Mouse (Mus musculus) kidney, adult 8-10 months (tissue): Measurements from ENCODE around the gene E330009J07Rik.

Source experiments
- DNase-seq, 2 experiments: peaks; one replicate each; pipeline ENCODE4 v3.0.0; 2022

The E330009J07Rik gene

DNA sequence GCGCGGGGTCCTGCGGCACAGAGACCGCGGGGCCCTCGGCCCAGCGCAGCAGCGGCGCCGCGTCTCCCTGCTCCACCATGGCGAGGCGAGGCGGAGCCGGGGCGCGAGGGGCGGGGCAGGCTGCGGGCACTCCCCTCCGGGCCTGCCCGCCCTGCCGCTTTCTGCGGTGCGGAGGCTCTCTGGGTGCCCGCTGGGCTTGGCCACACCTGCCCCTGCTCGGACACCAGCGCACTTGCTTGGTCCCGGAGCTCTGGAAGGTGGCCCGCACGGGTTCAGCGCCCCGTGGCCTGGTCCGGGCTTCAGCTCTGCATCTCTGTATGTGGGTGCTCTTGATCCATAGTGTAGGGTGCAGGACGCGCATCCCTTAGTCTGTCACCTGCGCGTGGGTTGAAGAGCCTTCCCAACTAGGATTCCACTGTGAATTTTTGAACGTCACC is at the start of gene E330009J07Rik:
E330009J07Rik (minus strand) TSS at position 89 of the 437 bp plus-strand sequence.
- peak; percentile 73 to 81 for DNase-seq

DNA sequence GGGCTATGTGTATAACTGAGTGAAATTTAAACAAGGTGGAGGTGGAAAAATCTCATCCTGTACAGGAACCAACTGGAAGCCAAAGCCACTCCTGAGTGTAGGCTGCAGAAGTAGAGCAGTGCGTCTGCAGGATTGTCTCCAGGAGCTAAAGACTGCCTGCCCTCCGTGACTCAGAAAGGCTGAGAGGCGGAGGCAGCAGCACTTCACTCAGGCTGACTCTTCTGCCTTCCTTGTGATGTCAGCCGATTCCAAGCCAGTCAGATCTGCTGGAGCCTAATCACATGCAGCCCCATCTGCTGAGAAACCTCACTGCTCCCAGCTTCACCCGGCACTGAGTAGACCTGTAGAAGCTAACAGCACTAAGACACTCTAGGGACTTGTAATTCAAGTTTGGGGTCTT is 46.4 kb upstream of the E330009J07Rik start:
- no peak for DNase-seq

DNA sequence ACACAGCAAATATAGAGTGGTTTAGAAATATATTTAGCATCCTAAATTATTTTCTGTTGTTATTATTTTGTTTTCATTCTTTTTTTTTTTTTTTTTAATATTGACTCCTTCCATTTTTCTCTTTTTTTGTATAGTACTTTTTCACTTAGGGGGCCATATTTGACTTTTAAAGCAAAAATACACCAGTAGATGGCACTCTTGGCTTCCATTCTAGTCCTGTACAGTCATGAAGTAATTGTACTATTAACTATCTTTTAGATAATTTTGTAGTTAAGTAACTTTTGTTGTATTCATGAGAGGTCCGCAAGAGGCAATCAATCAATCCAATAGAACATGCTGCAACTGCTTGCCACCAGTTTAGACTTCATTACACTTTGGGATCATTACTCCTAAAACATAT is 43.8 kb upstream of the E330009J07Rik start:
- no peak for DNase-seq

DNA sequence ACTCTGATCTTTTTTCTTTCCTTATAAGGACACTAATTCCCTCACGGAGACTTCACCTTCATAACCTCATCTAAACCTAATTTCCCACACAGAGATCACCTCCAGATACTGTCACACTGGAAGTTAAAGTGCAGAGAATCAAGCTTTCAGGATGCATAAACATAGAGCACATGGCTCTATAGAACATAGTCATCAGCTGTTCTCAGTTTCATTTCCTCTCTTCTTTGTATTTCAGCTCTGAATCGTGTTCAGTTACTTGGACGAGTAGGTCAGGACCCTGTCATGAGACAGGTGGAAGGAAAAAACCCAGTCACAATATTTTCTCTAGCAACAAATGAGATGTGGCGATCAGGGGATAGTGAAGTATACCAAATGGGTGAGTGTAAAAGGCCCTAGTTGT is 40.2 kb upstream of the E330009J07Rik start:
- no peak for DNase-seq

DNA sequence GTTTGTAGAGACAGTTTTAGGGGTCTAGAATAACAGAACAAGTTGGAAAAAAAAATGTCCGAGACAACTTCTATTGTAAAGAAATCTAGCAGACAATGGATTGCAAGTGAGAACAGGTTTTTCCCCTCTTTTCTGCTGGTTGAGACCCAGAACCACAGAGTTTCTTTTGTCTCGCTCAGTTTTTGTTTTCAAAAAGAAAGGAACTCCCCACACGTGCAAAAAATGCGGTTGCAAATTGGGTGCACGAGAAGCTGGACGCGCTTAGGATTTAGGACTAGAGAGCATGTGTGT is 35.7 kb upstream of the E330009J07Rik start:
- no peak for DNase-seq

- peak; percentile 91 to 93 for DNase-seq
These were observed 35.2 kb upstream of the E330009J07Rik start, which contains the start of gene Ssbp1 for GRCm38 (mm10) chr6:40470916-40471719. Gene Ssbp1, plus strand, starts transcription at chr6:40471352.

GRCm38 (mm10) chr6:40465710-40466109 is 29.8 kb upstream of the E330009J07Rik start:
- DNase-seq, result peak in 1 of 2 experiments; percentile 4

DNA sequence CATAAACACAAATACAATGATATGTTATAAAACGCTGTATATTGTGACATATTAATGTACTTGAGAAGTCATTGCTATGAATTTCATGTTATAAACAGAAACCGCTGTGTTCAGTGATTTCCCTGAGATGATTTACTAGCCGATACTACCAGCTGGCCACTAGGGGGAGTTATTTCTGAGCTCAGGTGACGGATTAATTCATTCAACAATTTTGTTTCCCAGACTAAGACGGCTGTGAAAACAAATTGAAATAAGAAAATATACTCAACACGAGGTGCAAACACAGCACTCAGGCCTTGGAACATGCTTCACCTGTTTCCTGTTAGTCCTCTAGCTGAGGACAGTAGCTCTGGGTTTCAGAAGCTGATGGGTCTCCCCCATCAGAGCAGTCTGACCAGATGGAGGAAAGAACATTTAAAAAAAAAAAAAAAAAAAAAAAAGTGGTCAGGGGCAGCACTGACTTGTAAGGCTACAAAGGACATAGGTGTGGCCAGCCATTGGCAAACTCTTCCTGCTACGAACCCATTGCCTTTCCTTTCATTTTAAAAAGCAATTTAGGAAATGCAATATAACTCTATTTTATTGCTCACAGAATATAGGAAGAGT is 18.6 kb upstream of the E330009J07Rik start:
- DNase-seq, result no peak

DNA sequence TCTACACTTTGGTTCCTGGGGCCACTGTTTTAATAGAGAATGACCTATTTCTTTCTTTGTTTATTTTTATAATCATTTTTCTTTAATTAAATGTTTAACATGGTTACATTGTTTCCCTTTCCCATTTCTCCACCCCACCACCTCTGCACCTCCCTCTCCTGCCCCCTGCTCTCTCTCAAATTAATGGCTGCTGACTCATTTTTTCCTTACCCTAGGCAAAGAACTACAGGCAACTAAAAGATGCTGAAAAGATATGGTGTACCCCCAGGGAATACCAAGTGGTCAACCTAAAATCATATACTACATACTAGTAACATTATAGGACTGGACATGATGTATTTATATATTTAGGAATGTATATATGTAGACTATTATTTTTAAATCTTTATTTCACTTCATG is 12.7 kb upstream of the E330009J07Rik start:
- no peak for DNase-seq

DNA sequence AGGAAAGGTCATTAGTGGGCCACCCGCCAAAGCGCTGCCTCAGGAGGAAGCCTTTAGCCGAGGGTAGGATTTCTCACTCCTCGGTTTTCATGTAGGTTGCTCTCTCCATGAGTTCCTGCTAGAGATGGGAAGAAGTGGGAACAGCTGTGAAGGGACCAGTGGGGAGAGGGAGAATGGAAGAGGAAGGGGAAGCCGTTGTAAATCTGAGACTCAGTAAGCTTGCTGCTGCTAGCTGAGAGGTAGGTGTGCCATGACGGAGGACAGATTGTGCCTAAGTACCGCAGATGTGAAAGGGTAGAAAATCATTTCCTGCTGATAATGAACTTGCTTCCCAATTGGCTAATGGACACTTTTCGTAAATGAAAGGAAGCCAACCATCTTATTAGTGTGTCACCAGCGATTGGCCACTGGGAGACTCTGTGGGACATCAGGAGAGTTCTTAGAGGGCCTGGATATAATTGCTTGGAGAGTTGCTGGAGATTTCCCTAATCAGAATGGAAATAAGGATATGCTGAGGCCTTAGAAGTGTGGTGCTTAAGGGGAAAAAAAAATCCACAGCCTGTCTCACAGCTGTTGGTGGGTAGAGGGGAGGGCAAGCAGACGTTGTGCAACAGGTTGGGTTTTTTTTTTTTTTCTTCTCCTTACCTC is 7.5 kb upstream of the E330009J07Rik start:
- no peak for DNase-seq

- no peak for DNase-seq
These were observed 5.8 kb upstream of the E330009J07Rik start for GRCm38 (mm10) chr6:40441755-40442154.

- no peak for DNase-seq
These were observed 5.3 kb upstream of the E330009J07Rik start for GRCm38 (mm10) chr6:40441276-40441675.

DNA sequence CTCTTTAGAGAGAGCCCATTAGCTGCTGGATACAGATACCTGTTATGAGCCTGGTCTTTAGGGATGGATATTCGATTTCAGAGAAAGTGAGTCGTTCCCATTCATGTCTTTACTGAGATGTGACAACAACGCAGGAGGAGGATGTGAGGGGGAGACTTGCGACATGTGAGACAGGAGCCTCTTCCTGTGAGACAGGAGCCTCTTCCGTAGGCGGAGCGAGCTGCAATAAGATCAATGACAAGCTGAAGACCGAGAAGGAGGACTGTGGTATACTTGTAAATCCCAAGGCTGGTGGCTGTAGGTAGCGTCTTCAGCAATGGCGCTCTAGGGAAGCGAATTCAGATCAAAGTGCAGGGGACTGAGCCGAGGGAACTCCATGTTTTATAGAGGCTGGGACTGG is 3.8 kb upstream of the E330009J07Rik start:
- DNase-seq, result no peak

DNA sequence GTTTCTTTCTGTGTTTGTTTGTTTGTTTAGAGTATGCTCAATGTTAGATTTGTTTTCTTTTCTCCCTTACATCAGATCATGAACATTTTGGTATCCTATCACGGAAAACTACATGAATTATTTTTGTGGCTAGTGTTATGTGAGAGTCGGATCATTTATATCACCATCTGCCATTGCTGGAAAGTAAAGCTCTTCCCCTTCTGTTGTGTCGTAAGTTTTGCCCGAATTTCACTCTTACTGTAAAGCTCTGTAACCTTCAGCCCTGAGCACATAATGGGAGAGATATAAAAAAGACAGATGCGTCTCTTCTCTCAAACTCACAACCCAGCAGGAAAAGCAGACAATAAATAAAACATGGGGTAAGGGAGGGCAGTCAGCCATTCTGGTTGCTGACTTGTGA is 3.0 kb upstream of the E330009J07Rik start, which contains the start of gene Wee2:
Wee2 (plus strand) TSS at position 153 of the 400 bp plus-strand sequence.
- DNase-seq, result no peak

GRCm38 (mm10) chr6:40435151-40436046 is 536 bp downstream of the E330009J07Rik start:
- DNase-seq, result peak; percentile 3 to 7

DNA sequence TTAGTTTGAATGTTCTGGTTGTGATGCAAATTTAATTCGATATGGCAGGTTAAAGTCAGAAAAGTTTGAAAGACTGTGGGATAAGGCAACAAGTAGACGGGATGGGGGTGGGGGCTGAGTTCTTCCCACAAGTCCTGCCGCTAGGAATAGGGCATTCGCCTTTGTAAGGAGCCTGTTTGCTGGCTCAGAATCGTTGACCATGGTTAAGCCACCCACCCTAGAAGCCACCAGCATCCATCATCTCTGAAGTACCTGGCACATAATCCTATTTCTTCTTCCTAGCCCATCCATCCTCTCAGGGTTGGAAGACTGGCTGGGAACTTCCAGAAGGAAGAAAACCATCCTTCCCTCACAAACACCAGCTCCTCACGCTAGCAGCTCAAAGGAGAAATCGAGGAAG is 1.2 kb downstream of the E330009J07Rik start:
- DNase-seq, result no peak

DNA sequence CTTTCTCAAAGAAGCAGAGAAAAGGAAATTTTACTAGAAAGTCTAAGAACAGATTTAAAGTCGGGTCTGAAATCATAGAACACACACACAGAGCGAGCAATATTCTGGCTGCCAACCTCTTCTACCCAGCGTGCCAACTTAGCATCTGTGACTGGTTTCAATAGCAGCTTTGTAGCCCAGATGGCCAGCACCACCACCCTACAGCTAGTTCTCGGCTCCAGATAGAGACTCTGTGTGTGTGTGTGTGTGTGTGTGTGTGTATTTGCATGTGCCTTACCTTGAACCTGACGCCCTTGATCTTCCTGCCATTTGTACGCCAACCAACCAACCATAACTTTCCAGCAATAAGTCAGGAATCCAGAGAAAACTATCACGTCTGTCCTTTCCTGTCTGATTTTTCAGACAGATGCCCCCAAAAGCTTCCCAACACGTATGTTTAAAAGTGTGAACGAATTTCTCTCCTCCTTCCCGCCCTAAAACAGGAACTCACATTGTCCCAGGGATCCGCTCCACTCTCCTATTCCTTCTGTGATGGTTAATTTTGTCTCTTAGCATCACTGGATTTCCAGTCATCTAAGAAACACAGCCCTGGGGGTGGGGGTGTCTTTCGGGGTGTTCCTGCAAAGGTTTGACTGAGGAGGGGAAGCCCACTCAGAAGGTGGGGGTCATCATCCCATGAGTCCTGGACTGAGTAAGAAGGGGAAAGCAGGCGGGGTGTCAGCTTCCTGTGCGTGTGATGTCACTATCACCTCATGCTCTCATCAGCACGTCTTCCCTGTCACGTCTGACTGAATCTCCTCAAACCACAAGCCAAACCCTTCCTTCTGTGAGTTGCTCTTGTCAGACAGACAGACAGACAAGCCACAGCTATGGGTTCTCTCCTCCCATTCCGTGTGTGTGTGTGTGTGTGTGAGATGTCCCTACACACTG is 3.3 kb downstream of the E330009J07Rik start:
- no peak for DNase-seq

- DNase-seq, result no peak
These were observed 4.1 kb downstream of the E330009J07Rik start for GRCm38 (mm10) chr6:40431812-40432211.

GRCm38 (mm10) chr6:40431356-40431755 is 4.6 kb downstream of the E330009J07Rik start:
- no peak for DNase-seq

- DNase-seq, result no peak
These were observed 5.1 kb downstream of the E330009J07Rik start for GRCm38 (mm10) chr6:40430878-40431277.

DNA sequence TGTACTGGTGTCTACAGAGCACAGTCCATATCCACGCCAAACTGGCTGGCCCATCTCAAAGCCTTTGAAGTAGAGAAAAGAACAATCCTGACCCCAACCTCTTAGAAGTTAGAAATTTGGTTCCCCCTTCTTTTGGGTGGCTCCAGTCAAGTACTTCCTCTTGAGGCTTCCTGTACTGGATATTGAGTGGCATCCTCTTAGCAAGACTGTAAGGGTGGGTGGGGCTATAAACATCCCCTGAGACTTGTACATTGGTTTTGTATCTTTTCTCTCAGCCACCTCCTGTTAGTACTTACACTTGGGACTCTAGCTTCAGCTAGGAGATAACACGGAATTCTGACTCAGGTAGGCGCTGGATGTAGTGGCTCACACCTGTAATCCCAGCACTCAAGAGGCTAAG is 5.7 kb downstream of the E330009J07Rik start:
- DNase-seq, result no peak

GRCm38 (mm10) chr6:40429521-40429931 is 6.4 kb downstream of the E330009J07Rik start:
- DNase-seq, result no peak
